In the genomic region with DNA sequence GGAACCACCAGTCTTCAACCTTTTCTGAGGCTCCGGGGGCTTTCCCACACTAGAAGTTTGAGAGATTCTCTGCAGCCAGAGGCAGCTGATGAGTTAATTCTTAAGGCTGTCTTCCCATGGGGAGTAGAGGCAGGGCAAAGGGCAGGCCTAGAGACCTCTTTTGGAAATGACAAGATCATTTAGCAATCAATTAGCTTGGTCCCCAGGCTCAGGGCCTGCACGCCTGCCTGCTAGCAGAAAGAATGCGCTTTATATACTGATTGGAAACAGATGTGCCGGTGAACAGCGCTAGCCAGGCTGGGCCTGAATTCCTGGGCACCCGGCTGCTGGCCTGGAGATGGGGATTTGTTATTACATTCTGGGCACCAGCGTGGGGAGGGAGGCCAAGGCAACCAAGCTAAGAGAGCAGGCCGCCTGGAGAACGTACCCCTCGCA, we compare ENCODE assay signal across 9 mouse cellular contexts.
A peak's percentile ranks its signal among the peaks of the same experiment; 100 is the strongest.
DNase-seq lines count a peak whose midpoint lies in the region; ATAC-seq and TF ChIP-seq lines count a peak whose summit lies in the region.
"Had no signal": no experiment of that assay in that cellular context is flagged by ENCODE, and none has a peak within 500 bp of the region (broad histone marks: within the 10 kb centered on the region; RNA-seq: fewer than 3 reads in every experiment).

No protein-coding gene starts in this region.

- no peak for TF ChIP-seq CTCF in lung, postnatal 0 days (IDR thresholded peaks at IDR 0.05)

- 0 out of 2 replicates have a peak, but pooled peaks have one; percentile 29 for TF ChIP-seq EP300 in lung, postnatal 0 days (IDR thresholded peaks at IDR 0.05)

- DNase-seq in adrenal gland, postnatal 14 days = peak; percentile 23
- no peak for DNase-seq in adrenal gland, postnatal 4 days (ENCODE audit: low spot score in 2 of 2)
- DNase-seq in hindbrain, embryonic 10.5 days (ENCODE audit: low spot score) = peak; percentile 79
- DNase-seq in lung, postnatal 0 days (ENCODE audit: low spot score) = peak; percentile 72
- no peak for DNase-seq in natural killer cell, adult 2 months (ENCODE audit: low spot score in 2 of 2)
- DNase-seq in layer of hippocampus, adult 18-20 months (ENCODE audit: low spot score in 2 of 2) = no peak
- no peak for DNase-seq in layer of hippocampus, adult 8-10 months (ENCODE audit: low spot score in 2 of 2)

- no peaks in the 10 kb centered on the region for H3K27me3 ChIP-seq in embryonic facial prominence, embryonic 15.5 days
- H3K27me3 ChIP-seq in hindbrain, embryonic 10.5 days (ENCODE audit: insufficient read depth, poor library complexity, severe bottlenecking) = peaks cover 13% of the 10 kb centered on the region; the same call in 1 of the 2 replicates
- H3K27me3 ChIP-seq in lung, postnatal 0 days (replicated peaks; ENCODE audit: insufficient read depth, low read length) = no peaks in the 10 kb centered on the region

- H3K9me3 ChIP-seq in embryonic facial prominence, embryonic 15.5 days (replicated peaks) = no peaks in the 10 kb centered on the region
- 0 out of 2 replicates have a peak, but pooled peaks cover 5% of the 10 kb centered on the region for H3K9me3 ChIP-seq in hindbrain, embryonic 10.5 days
- H3K9me3 ChIP-seq in lung, postnatal 0 days (ENCODE audit: low read length) = no peaks in the 10 kb centered on the region

- 0 out of 2 replicates have a peak overlapping the region, but pooled peaks have one; percentile 15 for H3K4me2 ChIP-seq in embryonic facial prominence, embryonic 15.5 days (replicated peaks)
- no peak overlapping the region for H3K4me2 ChIP-seq in lung, postnatal 0 days (replicated peaks; ENCODE audit: low read depth, low read length)

- peaks cover 55% of the 10 kb centered on the region for H3K4me1 ChIP-seq in embryonic facial prominence, embryonic 15.5 days
- H3K4me1 ChIP-seq in hindbrain, embryonic 10.5 days (replicated peaks) = peaks cover 27% of the 10 kb centered on the region
- peaks cover 12% of the 10 kb centered on the region; the same call in 1 of the 2 replicates for H3K4me1 ChIP-seq in lung, postnatal 0 days (ENCODE audit: insufficient read depth, low read depth, low read length)

- H3K9ac ChIP-seq in embryonic facial prominence, embryonic 15.5 days = no peak overlapping the region
- no peak overlapping the region for H3K9ac ChIP-seq in lung, postnatal 0 days (replicated peaks; ENCODE audit: low read depth)

- peak; percentile 80 for ATAC-seq in embryonic facial prominence, embryonic 15.5 days (ENCODE audit: insufficient number of reproducible peaks, low FRiP score, low TSS enrichment, low read depth)
- ATAC-seq in lung, postnatal 0 days = peak; percentile 36

- WGBS in embryonic facial prominence, embryonic 15.5 days = 23% methylated on average over 10 of the region's 10 CpGs
- WGBS in hindbrain, embryonic 10.5 days = 39% methylated on average over 10 of the region's 10 CpGs
- WGBS in lung, postnatal 0 days = 47% methylated on average over 10 of the region's 10 CpGs

- H3K27ac ChIP-seq in embryonic facial prominence, embryonic 15.5 days (replicated peaks) = peak overlapping the region; percentile 86
- H3K27ac ChIP-seq in hindbrain, embryonic 10.5 days = peak overlapping the region; percentile 60
- peak overlapping the region; percentile 66 for H3K27ac ChIP-seq in lung, postnatal 0 days (ENCODE audit: low read length)

- H3K36me3 ChIP-seq in embryonic facial prominence, embryonic 15.5 days = no peaks in the 10 kb centered on the region
- H3K36me3 ChIP-seq in hindbrain, embryonic 10.5 days = no peaks in the 10 kb centered on the region
- no peaks in the 10 kb centered on the region for H3K36me3 ChIP-seq in lung, postnatal 0 days (ENCODE audit: insufficient read depth, low read length)

- H3K4me3 ChIP-seq in embryonic facial prominence, embryonic 15.5 days (replicated peaks) = no peak overlapping the region
- no peak overlapping the region for H3K4me3 ChIP-seq in hindbrain, embryonic 10.5 days
- H3K4me3 ChIP-seq in lung, postnatal 0 days (ENCODE audit: low read depth, low read length) = no peak overlapping the region
- H3K4me3 ChIP-seq: myocyte had no signal

Comparison
In these comparisons a context has a peak if more than half of its experiments do, and no peak if none do; other contexts are left out.
1. DNase-seq: peak in adrenal gland, postnatal 14 days (single experiment), hindbrain, embryonic 10.5 days (single experiment) and lung, postnatal 0 days (single experiment); none in adrenal gland, postnatal 4 days (0 of 2), natural killer cell, adult 2 months (0 of 2), layer of hippocampus, adult 18-20 months (0 of 2) and layer of hippocampus, adult 8-10 months (0 of 2).
2. Peak in every context shown above with its lines, with median percentiles within 50 percentile points of each other: H3K27ac ChIP-seq.